Mouse (Mus musculus) cortical plate, adult 2 months (tissue): ENCODE data around the gene Olfr1219.

Experiments used
- CTCF ChIP-seq: fragments of 200-500 bp; IDR thresholded peaks from 2 replicates; pipeline ENCODE4 v1.5.1; 2011; ENCODE audit warnings: mild to moderate bottlenecking, control low read depth, low read length; ENCODE audit not compliant: insufficient read depth; ENCODE audit errors: extremely low read depth
- POLR2A ChIP-seq: fragments of 200-500 bp; IDR thresholded peaks from 2 replicates; pipeline ENCODE4 v1.6.1; 2011; ENCODE audit warnings: mild to moderate bottlenecking, low read length, control low read depth; ENCODE audit not compliant: insufficient read depth; ENCODE audit errors: extremely low read depth

- TF ChIP-seq CTCF (no peak), POLR2A (no peak)
Observed at GRCm38 (mm10) chr2:89106735-89107134, 23.4 kb upstream of the Olfr1219 start, which contains the start of gene Olfr1220.
